Mouse (Mus musculus): ENCODE data around the gene Ucp2. TPM values are rescaled to one million over a fixed set of nuclear protein-coding genes. Genes with fewer than 3 reads are reported as not detected.
"Not testable (repeated sequence)": the region's sequence is repeated elsewhere in the genome, so short reads cannot be mapped to it uniquely, and the experiment has no call there.

Gene Ucp2
- polyA plus RNA-seq, 1 experiment = 92.5 TPM

DNA sequence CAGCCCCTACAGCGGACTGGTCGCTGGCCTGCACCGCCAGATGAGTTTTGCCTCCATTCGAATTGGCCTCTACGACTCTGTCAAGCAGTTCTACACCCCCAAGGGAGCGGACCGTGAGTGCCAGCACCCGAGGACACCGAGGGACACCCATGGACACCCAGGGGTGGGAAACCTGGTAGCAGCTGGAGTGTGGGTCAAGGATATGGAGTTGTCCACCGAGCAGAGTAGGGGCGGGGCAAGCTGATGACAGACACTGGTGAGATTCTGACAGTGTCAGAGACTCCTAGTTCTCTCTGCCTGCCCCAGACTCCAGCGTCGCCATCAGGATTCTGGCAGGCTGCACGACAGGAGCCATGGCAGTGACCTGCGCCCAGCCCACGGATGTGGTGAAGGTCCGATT, 13.0 kb upstream of the Ucp2 start:
- TF ChIP-seq CTCF (IDR thresholded peaks at IDR 0.05; ENCODE audit: control insufficient read depth, insufficient read depth, insufficient read length) (no peak), FOSL1 (IDR thresholded peaks at IDR 0.05; ENCODE audit: insufficient read depth, low read length, poor library complexity, severe bottlenecking) (no peak), MAX (IDR thresholded peaks at IDR 0.05) (no peak), USF1 (IDR thresholded peaks at IDR 0.05; ENCODE audit: low read depth) (no peak), CEBPB (IDR thresholded peaks at IDR 0.05; ENCODE audit: low read depth) (no peak), MYOD1 (IDR thresholded peaks at IDR 0.05; ENCODE audit: control insufficient read depth, insufficient read length, low read depth) (no peak), MYOG (IDR thresholded peaks at IDR 0.05; ENCODE audit: control insufficient read depth, extremely low read depth, insufficient read length) (no peak)
- H3K79me2 ChIP-seq (ENCODE audit: control insufficient read depth, insufficient read depth) = no peaks in the 10 kb centered on the region
- H3ac ChIP-seq (ENCODE audit: control insufficient read depth, insufficient read length, low read depth) = no peak overlapping the region
- no peak overlapping the region for H3K4me3 ChIP-seq (ENCODE audit: insufficient read depth, poor library complexity, severe bottlenecking)
- H3K36me3 ChIP-seq (ENCODE audit: control insufficient read depth, insufficient read depth) = no peaks in the 10 kb centered on the region
- H3K79me3 ChIP-seq (ENCODE audit: low read depth) = no peaks in the 10 kb centered on the region
- H3K27me3 ChIP-seq (ENCODE audit: control insufficient read depth, insufficient read depth, insufficient read length) = no peaks in the 10 kb centered on the region

DNA sequence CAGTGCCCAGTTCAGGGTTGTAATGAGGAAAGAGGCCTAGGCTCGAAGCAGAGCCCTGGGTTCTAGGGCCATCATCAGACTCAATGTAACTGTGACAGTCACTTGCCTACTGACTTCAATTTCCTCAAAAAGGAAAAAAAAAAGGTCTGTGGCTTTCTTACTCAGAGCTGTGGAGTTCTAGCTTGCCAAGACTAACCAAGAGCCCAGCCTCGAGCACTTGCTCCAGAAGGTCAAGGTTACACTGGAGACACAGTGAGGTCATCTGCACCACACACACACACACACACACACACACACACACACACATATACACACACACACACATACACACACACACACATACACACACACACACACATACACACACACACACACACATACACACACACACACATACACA, 11.1 kb upstream of the Ucp2 start:
- not testable (repeated sequence) for H3K79me2 ChIP-seq (ENCODE audit: control insufficient read depth, insufficient read depth); H3K4me3 ChIP-seq (ENCODE audit: insufficient read depth, poor library complexity, severe bottlenecking); H3K27me3 ChIP-seq (ENCODE audit: control insufficient read depth, insufficient read depth, insufficient read length); H3K36me3 ChIP-seq (ENCODE audit: control insufficient read depth, insufficient read depth); H3ac ChIP-seq (ENCODE audit: control insufficient read depth, insufficient read length, low read depth); H3K79me3 ChIP-seq (ENCODE audit: low read depth)

DNA sequence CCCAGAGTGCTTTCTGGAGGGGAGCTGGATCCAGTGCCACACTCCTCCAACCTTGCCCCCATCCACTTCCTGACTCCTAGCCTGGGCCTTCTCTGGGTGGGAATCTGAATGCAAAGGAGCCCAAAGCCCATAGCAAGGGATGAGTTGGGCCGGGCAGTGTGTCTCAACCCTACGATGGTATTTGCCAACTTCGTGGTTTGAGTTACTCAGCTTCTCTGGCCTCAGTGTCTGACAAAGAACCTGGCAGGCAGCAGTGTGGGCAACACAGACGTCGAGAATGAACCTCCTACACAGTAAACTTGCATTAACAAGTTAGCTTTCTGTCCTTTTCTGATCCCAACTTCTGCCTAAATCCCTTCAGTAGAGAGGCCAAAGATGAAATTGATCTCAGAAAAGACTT, 8.6 kb upstream of the Ucp2 start:
- H3K36me3 ChIP-seq (ENCODE audit: control insufficient read depth, insufficient read depth) = no peaks in the 10 kb centered on the region
- TF ChIP-seq FOSL1 (IDR thresholded peaks at IDR 0.05; ENCODE audit: insufficient read depth, low read length, poor library complexity, severe bottlenecking) = no peak
- no peak for TF ChIP-seq MAX (IDR thresholded peaks at IDR 0.05)
- no peak overlapping the region for H3K4me3 ChIP-seq (ENCODE audit: insufficient read depth, poor library complexity, severe bottlenecking)
- H3K79me2 ChIP-seq (ENCODE audit: control insufficient read depth, insufficient read depth) = no peaks in the 10 kb centered on the region
- H3K27me3 ChIP-seq (ENCODE audit: control insufficient read depth, insufficient read depth, insufficient read length) = no peaks in the 10 kb centered on the region
- H3K79me3 ChIP-seq (ENCODE audit: low read depth) = no peaks in the 10 kb centered on the region
- H3ac ChIP-seq (ENCODE audit: control insufficient read depth, insufficient read length, low read depth) = no peak overlapping the region

DNA sequence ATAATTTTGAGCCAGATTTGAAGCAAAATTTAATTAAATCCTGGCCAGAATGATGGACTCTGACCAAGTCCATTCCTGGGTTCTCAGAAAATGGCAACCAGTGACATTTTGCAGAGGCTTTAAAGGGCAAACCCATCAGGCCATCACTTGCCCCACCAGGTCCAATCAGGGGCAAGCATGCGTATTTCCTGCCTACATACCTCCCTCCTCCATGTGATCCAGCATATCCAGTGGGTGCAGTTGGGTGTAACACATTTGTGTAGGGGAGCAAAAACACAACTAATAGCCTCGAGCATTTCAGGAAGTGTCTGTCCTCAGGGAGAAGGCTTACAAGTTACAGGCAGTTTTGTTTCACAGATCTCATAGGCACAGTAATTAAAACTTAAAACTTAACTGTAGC, 5.8 kb upstream of the Ucp2 start:
- Histone ChIP-seq H3K36me3 (ENCODE audit: control insufficient read depth, insufficient read depth) (no peaks in the 10 kb centered on the region), H3K79me2 (ENCODE audit: control insufficient read depth, insufficient read depth) (no peaks in the 10 kb centered on the region), H3K79me3 (ENCODE audit: low read depth) (no peaks in the 10 kb centered on the region), H3K4me3 (ENCODE audit: insufficient read depth, poor library complexity, severe bottlenecking) (no peak overlapping the region), H3K27me3 (ENCODE audit: control insufficient read depth, insufficient read depth, insufficient read length) (no peaks in the 10 kb centered on the region), H3ac (ENCODE audit: control insufficient read depth, insufficient read length, low read depth) (no peak overlapping the region)
- TF ChIP-seq USF1 (IDR thresholded peaks at IDR 0.05; ENCODE audit: low read depth) (no peak), MYOD1 (IDR thresholded peaks at IDR 0.05; ENCODE audit: control insufficient read depth, insufficient read length, low read depth) (no peak), MYOG (IDR thresholded peaks at IDR 0.05; ENCODE audit: control insufficient read depth, extremely low read depth, insufficient read length) (no peak), MAX (IDR thresholded peaks at IDR 0.05) (no peak), FOSL1 (IDR thresholded peaks at IDR 0.05; ENCODE audit: insufficient read depth, low read length, poor library complexity, severe bottlenecking) (no peak), CEBPB (IDR thresholded peaks at IDR 0.05; ENCODE audit: low read depth) (no peak), CTCF (IDR thresholded peaks at IDR 0.05; ENCODE audit: control insufficient read depth, insufficient read depth, insufficient read length) (no peak)

DNA sequence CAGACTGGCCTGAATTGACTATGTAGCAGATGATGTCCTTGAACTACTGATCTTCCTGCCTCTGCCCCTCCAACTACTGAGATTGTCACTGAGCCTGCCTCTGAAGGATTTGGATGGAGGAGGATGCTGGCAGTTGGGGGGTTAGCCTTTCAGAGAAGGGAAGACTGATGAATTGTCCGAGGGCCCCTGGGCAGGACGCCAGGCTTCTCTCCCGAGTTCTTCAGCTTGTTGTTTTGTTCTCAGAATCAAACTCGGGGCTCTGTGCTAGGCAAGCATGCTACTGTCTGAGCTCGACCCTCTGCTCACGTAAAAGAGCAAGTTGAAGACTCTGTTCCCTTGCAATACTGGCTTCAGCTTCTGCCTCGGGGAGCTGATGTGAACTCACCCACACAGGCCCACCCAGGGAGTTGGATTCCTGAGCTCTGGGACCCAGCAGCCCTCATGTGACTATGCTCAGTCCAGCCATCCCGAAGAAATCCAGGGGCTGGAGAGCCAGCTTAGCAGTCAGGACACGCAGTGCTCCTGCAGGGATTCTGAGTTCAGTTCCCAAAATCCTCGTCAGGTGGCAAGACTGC, 4.6 kb upstream of the Ucp2 start:
- Histone ChIP-seq H3K4me3 (ENCODE audit: insufficient read depth, poor library complexity, severe bottlenecking) (no peak overlapping the region), H3K79me3 (ENCODE audit: low read depth) (no peaks in the 10 kb centered on the region), H3K79me2 (ENCODE audit: control insufficient read depth, insufficient read depth) (no peaks in the 10 kb centered on the region), H3ac (ENCODE audit: control insufficient read depth, insufficient read length, low read depth) (no peak overlapping the region), H3K36me3 (ENCODE audit: control insufficient read depth, insufficient read depth) (no peaks in the 10 kb centered on the region), H3K27me3 (ENCODE audit: control insufficient read depth, insufficient read depth, insufficient read length) (no peaks in the 10 kb centered on the region)
- TF ChIP-seq MYOG (IDR thresholded peaks at IDR 0.05; ENCODE audit: control insufficient read depth, extremely low read depth, insufficient read length) = no peak
- TF ChIP-seq FOSL1 (IDR thresholded peaks at IDR 0.05; ENCODE audit: insufficient read depth, low read length, poor library complexity, severe bottlenecking) = no peak
- no peak for TF ChIP-seq CEBPB (IDR thresholded peaks at IDR 0.05; ENCODE audit: low read depth)
- TF ChIP-seq CTCF (IDR thresholded peaks at IDR 0.05; ENCODE audit: control insufficient read depth, insufficient read depth, insufficient read length) = no peak
- TF ChIP-seq MAX (IDR thresholded peaks at IDR 0.05) = no peak
- TF ChIP-seq USF1 (IDR thresholded peaks at IDR 0.05; ENCODE audit: low read depth) = no peak
- TF ChIP-seq MYOD1 (IDR thresholded peaks at IDR 0.05; ENCODE audit: control insufficient read depth, insufficient read length, low read depth) = no peak

DNA sequence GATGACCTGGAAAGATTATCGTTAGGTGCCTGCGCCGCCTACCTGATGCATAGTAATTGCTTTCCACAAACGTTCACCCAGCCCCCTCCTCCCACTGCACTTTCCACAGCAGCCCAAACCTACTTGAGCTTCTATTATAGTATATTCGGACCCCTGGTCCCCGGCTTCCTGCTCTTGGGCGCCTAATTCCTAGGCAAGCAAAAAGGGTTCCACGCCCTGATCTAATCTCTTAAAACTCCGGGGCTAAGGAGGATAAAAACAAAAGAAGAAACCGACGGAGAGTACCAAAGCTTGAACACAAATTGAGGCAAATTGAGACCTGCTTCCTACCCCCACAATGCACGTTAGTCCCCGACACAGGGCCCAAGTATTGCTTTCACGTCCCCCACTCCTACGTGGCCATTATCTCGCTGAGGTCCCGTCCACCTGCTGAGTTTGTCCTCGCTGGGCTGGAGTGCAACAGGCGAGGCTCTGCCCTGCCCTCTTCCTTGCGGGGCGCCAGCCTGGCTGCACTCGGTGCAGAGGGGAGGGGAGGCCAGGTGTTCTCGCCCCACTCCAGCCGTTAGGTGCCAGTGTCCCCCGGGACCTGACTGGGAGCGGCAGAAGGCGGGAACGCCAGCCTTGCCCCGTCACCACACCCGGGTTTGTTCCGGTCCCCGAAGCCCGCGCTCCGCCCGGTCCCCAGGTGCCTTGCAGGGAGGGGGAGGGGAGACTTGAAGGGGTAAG, 583 bp upstream of the Ucp2 start:
- H3K27me3 ChIP-seq (ENCODE audit: control insufficient read depth, insufficient read depth, insufficient read length) = no peaks in the 10 kb centered on the region
- H3K36me3 ChIP-seq (ENCODE audit: control insufficient read depth, insufficient read depth) = no peaks in the 10 kb centered on the region
- no peaks in the 10 kb centered on the region for H3K79me3 ChIP-seq (ENCODE audit: low read depth)
- TF ChIP-seq CTCF (IDR thresholded peaks at IDR 0.05; ENCODE audit: control insufficient read depth, insufficient read depth, insufficient read length) (no peak), CEBPB (IDR thresholded peaks at IDR 0.05; ENCODE audit: low read depth) (no peak), USF1 (IDR thresholded peaks at IDR 0.05; ENCODE audit: low read depth) (no peak), FOSL1 (IDR thresholded peaks at IDR 0.05; ENCODE audit: insufficient read depth, low read length, poor library complexity, severe bottlenecking) (no peak), MYOG (IDR thresholded peaks at IDR 0.05; ENCODE audit: control insufficient read depth, extremely low read depth, insufficient read length) (no peak), MYOD1 (IDR thresholded peaks at IDR 0.05; ENCODE audit: control insufficient read depth, insufficient read length, low read depth) (no peak), MAX (IDR thresholded peaks at IDR 0.05) (no peak)
- no peak overlapping the region for H3K4me3 ChIP-seq (ENCODE audit: insufficient read depth, poor library complexity, severe bottlenecking)
- H3K79me2 ChIP-seq (ENCODE audit: control insufficient read depth, insufficient read depth) = no peaks in the 10 kb centered on the region
- H3ac ChIP-seq (ENCODE audit: control insufficient read depth, insufficient read length, low read depth) = peak overlapping the region; percentile 9
